Mouse (Mus musculus) stomach, postnatal 0 days (tissue): ENCODE measurements at regions not wholly inside any gene's neighbourhood (a gene's known extent, or its start where the extent isn't known, plus 50 kb on each side); places are given as distances from the start of the nearest gene placed in this dataset.

Source experiments
- ATAC-seq: fragments of 200-750 bp; cut with Nextera tagmentation; 2 replicates; pipeline ENCODE4 v1.8.0; 2017; ENCODE audit not compliant: low FRiP score, low TSS enrichment
- DNase-seq: peaks from one replicate; pipeline ENCODE4 v3.0.0-alpha.2; 2016; ENCODE audit warnings: low spot score
- H3K27ac ChIP-seq: fragments of 300-500 bp; sonication (generic); replicated peaks from 2 replicates; pipeline ENCODE4 v1.5.1; 2014; ENCODE audit warnings: mild to moderate bottlenecking, control low read depth
- H3K27me3 ChIP-seq: fragments of 300-500 bp; sonication (generic); 2 replicates; pipeline ENCODE4 v1.6.1; 2014; ENCODE audit warnings: low read length; ENCODE audit not compliant: control insufficient read depth, insufficient read depth
- H3K36me3 ChIP-seq: fragments of 300-500 bp; sonication (generic); 2 replicates; pipeline ENCODE4 v1.6.1; 2014; ENCODE audit warnings: low read length, mixed read lengths; ENCODE audit not compliant: control insufficient read depth, insufficient read depth
- H3K4me1 ChIP-seq: fragments of 300-500 bp; sonication (generic); replicated peaks from 2 replicates; pipeline ENCODE4 v1.6.1; 2014; ENCODE audit warnings: antibody characterized with exemption; ENCODE audit not compliant: control insufficient read depth, insufficient read depth
- H3K4me2 ChIP-seq: fragments of 300-500 bp; sonication (generic); replicated peaks from 2 replicates; pipeline ENCODE4 v1.6.1; 2014; ENCODE audit warnings: low read depth, mild to moderate bottlenecking, control low read depth, moderate library complexity
- H3K4me3 ChIP-seq: fragments of 300-500 bp; sonication (generic); 2 replicates; pipeline ENCODE4 v1.5.1; 2014; ENCODE audit warnings: low read depth, low read length, control low read depth
- H3K9ac ChIP-seq: fragments of 300-500 bp; sonication (generic); 2 replicates; pipeline ENCODE4 v1.6.1; 2014; ENCODE audit warnings: mild to moderate bottlenecking, low read length, control low read depth, mixed read lengths
- H3K9me3 ChIP-seq: fragments of 300-500 bp; sonication (generic); 2 replicates; pipeline ENCODE4 v1.6.1; 2016; ENCODE audit warnings: low read length; ENCODE audit not compliant: control insufficient read depth
- CTCF ChIP-seq: IDR thresholded peaks from 2 replicates; pipeline ENCODE4 v1.5.1; 2016; ENCODE audit warnings: antibody characterized with exemption, low read depth, mild to moderate bottlenecking, moderate library complexity
- EP300 ChIP-seq: optimal IDR thresholded peaks from 2 replicates; pipeline ENCODE3; 2016; ENCODE audit warnings: antibody characterized with exemption
- WGBS: fragments of 180-500 bp; shearing (Covaris S2); extraction: QIAGEN DNeasy Blood & Tissue Kit; methylation state at CpG from one replicate; pipeline ENCODE4 v1.1.7; 2014; 5-methylcytosine and 5-hydroxymethylcytosine counted together

DNA sequence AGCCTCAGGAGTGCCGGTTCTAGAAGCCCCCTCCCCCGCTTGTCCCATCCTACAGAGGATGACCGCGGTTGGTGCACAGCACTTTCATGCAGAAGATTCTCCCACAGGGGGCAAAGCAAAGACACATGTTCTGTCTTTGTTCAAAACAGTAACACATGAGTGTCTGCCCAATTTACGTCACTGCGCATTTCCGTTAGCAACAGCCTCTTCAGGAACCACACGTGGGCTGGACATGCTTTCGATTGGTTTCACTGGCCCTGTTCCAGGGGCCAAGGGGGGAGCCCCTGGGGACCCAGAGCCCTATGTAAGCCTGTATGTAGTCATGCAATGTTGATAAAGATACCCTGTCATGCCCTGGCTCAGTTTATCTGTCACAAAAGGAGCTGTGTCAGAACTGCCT, 116.2 kb upstream of the Twist2 start:
- no peaks in the 10 kb centered on the region for H3K27me3 ChIP-seq
- no peak overlapping the region for H3K4me3 ChIP-seq
- no peak overlapping the region for H3K9ac ChIP-seq
- DNase-seq (no peak), ATAC-seq (no peak)
- WGBS, result 75% methylated on average over 9 of the region's 9 CpGs
- H3K4me1 ChIP-seq, result no peaks in the 10 kb centered on the region
- H3K4me2 ChIP-seq, result no peak overlapping the region
- no peak overlapping the region for H3K27ac ChIP-seq
- TF ChIP-seq CTCF (no peak), EP300 (no peak)
- H3K36me3 ChIP-seq, result no peaks in the 10 kb centered on the region
- H3K9me3 ChIP-seq, result no peaks in the 10 kb centered on the region

- no peak for TF ChIP-seq EP300
- no peak for TF ChIP-seq CTCF
- no peak for ATAC-seq
- H3K9ac ChIP-seq, result no peak overlapping the region
- WGBS, result 53% methylated on average over 6 of the region's 6 CpGs
- H3K36me3 ChIP-seq, result no peaks in the 10 kb centered on the region
- H3K4me1 ChIP-seq, result no peaks in the 10 kb centered on the region
- no peak overlapping the region for H3K4me2 ChIP-seq
- H3K4me3 ChIP-seq, result no peak overlapping the region
- no peaks in the 10 kb centered on the region for H3K27me3 ChIP-seq
- H3K9me3 ChIP-seq, result no peaks in the 10 kb centered on the region
- no peak for DNase-seq
- no peak overlapping the region for H3K27ac ChIP-seq
These were observed 115.5 kb upstream of the Twist2 start for GRCm38 (mm10) chr1:91685789-91686188.

DNA sequence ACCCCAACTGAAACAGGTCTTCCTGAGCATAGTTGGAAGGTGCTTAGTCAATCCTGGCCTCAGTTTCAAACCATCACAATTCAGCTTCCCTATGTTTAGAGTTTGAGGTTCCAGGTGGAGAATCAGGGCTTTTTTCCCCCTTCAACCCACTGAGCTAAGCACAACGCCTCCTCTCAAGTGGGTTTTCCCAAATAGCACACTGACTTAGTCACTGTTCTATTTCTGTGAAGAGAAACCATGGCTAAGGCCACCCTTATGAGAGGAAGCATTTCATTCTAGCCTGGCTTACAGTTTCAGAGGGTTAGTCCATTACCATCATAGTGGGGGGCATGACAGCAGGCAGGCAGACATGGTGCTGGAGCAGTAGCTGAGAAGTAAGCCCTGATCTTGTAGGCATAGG, 109.7 kb upstream of the Twist2 start:
- Histone ChIP-seq H3K9me3 (no peaks in the 10 kb centered on the region), H3K4me2 (no peak overlapping the region), H3K9ac (no peak overlapping the region), H3K4me1 (no peaks in the 10 kb centered on the region), H3K27me3 (no peaks in the 10 kb centered on the region), H3K4me3 (no peak overlapping the region), H3K27ac (no peak overlapping the region), H3K36me3 (no peaks in the 10 kb centered on the region)
- DNase-seq (no peak), ATAC-seq (no peak)
- TF ChIP-seq EP300 (no peak), CTCF (no peak)
- WGBS, result 88% methylated on average over 1 of the region's 1 CpGs

DNA sequence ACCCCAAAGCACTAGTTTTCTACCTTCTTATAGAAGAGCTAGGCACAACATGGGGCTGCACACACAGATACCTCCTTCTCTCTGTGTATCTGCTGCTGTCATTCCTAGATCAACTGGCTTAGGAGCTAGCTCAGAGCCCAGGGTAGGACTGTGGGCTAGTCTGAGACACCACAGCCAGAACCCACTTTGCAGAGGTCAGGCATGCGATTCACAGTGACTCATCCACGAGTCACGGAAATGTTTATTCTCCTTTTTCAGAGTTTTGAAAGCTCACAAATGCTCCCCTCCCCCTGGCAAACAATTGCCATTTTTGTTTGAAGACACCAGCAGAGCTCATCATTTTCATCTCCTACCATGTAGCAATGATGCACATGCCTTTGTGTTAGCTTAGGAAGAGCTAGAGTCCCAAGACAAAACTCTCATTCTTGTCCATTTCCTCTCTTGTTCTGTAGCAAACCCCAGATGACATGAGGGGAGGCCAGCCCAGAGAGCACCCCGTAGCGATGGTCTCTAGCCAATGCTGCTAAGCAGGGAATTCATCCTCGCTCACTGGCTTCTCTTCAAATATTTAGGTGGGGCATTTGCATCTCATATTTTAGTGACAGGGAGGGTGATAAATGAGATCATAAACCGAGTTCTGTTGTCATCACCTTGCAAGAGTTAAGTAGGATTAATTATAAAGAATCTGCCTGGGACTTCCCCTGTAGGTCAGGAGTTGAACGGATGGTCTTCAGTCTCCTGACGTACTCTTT, 108.4 kb upstream of the Twist2 start:
- H3K4me1 ChIP-seq, result no peaks in the 10 kb centered on the region
- no peaks in the 10 kb centered on the region for H3K36me3 ChIP-seq
- no peaks in the 10 kb centered on the region for H3K27me3 ChIP-seq
- 44% methylated on average over 9 of the region's 9 CpGs for WGBS
- H3K9me3 ChIP-seq, result no peaks in the 10 kb centered on the region
- no peak for ATAC-seq
- H3K9ac ChIP-seq, result no peak overlapping the region
- TF ChIP-seq CTCF (no peak), EP300 (no peak)
- H3K4me2 ChIP-seq, result no peak overlapping the region
- H3K27ac ChIP-seq, result no peak overlapping the region
- DNase-seq, result no peak
- H3K4me3 ChIP-seq, result no peak overlapping the region

- 57% methylated on average over 8 of the region's 8 CpGs for WGBS
- TF ChIP-seq EP300 (no peak), CTCF (no peak)
- no peak overlapping the region for H3K9ac ChIP-seq
- no peaks in the 10 kb centered on the region for H3K36me3 ChIP-seq
- no peak overlapping the region for H3K27ac ChIP-seq
- H3K4me2 ChIP-seq, result no peak overlapping the region
- H3K27me3 ChIP-seq, result no peaks in the 10 kb centered on the region
- ATAC-seq, result no peak
- H3K4me1 ChIP-seq, result no peaks in the 10 kb centered on the region
- no peak for DNase-seq
- no peak overlapping the region for H3K4me3 ChIP-seq
- no peaks in the 10 kb centered on the region for H3K9me3 ChIP-seq
These were observed 104.2 kb upstream of the Twist2 start for GRCm38 (mm10) chr1:91697053-91697452.

DNA sequence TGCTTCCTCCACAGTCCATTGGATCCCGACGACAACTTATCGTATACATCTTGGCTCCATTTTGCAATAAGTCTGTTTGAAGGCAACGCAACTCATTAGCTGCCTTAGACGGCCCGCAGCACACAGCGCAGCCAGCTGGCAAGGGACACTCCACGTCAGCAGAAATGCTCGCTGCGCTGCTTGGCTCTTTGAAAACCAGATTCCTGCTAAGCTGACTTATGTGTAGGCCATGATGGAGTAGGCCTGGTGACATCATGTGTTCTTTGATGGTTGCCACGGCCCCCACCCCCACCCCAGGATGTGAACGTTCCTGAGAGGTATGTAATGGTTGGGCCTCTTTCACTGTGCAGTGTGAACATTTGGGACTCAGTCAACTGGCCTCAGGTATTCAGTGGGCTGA, 99.8 kb upstream of the Twist2 start:
- Histone ChIP-seq H3K27me3 (no peaks in the 10 kb centered on the region), H3K27ac (no peak overlapping the region), H3K9ac (no peak overlapping the region), H3K9me3 (no peaks in the 10 kb centered on the region), H3K4me3 (no peak overlapping the region), H3K4me2 (no peak overlapping the region), H3K4me1 (no peaks in the 10 kb centered on the region), H3K36me3 (no peaks in the 10 kb centered on the region)
- WGBS, result 55% methylated on average over 12 of the region's 12 CpGs
- no peak for TF ChIP-seq EP300
- no peak for TF ChIP-seq CTCF
- peak; percentile 47; the same call in 1 of the 2 replicates for ATAC-seq
- DNase-seq, result no peak
